Mouse (Mus musculus) inflammation-experienced regulatory T-cells, adult 6 months (primary cell): ENCODE measurements around the gene Gna14. TPM values are rescaled to one million over a fixed set of nuclear protein-coding genes. Genes with fewer than 3 reads are reported as not detected.

ENCODE experiments used
- ATAC-seq: one replicate; pipeline ENCODE4 v1.8.0; 2017
- polyA plus RNA-seq, 3 experiments: library from polyadenylated mRNA; unstranded; fragments of 100-300 nt; shearing (Covaris generic); gene quantifications; one replicate each; pipeline ENCODE4 v1.2.1; 2017

Gene Gna14
- polyA plus RNA-seq, 3 experiments from 2014 or later, result 0.43 to 8.0 (median 3.8) TPM

- ATAC-seq, result no peak
Measured at GRCm38 (mm10) chr19:16597216-16597615, 161.7 kb downstream of the Gna14 start.

DNA sequence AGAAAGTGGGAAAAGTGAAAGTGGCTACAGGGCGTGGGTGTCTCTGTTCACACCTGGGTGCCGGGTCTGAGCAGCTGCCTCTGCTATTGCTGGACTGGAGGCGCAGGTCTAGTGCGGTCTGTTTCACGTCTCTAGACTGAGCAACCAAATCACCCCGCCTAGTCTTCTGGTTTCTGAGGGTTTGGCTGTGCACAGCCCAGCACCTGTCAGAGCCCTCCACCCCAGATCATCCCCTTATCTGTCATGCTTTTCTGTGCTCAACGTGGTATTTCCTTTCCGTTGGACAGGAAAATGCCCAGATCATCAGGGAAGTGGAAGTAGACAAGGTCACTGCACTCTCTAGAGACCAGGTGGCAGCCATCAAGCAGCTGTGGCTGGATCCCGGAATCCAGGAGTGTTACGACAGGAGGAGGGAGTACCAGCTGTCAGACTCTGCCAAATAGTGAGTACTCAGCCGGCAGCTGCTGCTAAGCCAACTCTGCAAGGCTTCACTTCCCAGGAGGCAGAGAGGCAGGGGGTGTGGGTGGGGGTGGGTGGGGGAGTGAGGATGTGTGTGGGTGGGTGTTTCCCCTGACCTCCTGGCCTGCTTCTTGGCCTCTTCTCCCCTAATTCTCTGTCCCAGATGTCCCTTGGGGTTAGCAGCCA lies 163.2 kb downstream of the Gna14 start:
- ATAC-seq, result no peak

DNA sequence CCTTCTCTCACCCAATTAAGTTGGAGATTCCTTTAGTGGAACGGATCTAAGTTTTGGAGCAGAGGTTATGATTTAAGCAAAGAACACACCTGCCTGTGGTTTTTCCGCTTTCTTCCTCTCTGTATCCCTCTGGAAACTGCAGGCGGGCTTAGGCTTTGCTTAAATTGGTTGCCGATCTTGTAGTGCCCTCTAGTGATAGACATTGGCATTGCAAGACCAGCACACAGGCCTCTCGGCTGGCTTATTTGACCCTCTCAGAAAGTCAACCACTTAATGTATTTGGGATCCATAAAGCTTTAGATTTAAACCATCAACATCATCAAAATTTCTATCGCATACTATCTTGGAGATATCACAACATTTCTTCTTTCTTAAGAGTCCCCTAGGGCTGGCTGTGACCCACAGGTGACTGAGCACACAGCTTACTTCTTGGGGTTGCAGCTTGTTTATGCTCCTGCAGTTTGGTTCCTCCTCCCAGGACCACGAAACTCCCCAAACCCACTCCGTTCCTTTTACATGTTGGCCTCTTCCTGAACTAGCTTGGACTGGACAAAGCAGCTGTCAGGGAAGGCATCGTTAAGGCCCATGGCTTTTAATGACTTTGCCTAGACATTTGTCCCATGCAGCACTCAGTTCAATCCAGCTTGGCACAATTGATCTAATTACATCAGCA lies 163.9 kb downstream of the Gna14 start:
- no peak for ATAC-seq

DNA sequence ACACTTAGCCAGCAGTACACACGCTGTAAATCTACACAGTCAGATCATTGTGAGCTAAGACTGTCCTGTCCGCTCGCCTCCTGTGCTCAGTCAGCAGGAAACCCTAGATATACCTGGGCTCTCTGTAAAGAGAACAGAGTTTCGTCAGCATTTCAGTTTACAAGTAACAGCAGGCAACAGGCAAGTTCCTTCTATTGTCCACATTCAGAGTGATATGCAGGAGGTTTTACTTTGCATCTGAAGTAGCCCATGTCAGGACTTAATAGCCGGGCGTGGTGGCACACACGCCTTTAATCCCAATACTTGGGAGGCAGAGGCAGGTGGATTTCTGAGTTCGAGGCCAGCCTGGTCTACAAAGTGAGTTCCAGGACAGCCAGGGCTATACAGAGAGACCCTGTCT lies 166.5 kb downstream of the Gna14 start:
- ATAC-seq, result no peak

GRCm38 (mm10) chr19:16607634-16608033 lies 172.1 kb downstream of the Gna14 start:
- no peak for ATAC-seq

- no peak for ATAC-seq
Measured at GRCm38 (mm10) chr19:16623154-16623553, 187.6 kb downstream of the Gna14 start.

- ATAC-seq, result no peak
Measured at GRCm38 (mm10) chr19:16624994-16625393, 189.4 kb downstream of the Gna14 start.

- ATAC-seq, result no peak
Measured at GRCm38 (mm10) chr19:16625610-16626395, 190.2 kb downstream of the Gna14 start.
